Comparison of ENCODE assay signal across 6 mouse cellular contexts in the genomic region with DNA sequence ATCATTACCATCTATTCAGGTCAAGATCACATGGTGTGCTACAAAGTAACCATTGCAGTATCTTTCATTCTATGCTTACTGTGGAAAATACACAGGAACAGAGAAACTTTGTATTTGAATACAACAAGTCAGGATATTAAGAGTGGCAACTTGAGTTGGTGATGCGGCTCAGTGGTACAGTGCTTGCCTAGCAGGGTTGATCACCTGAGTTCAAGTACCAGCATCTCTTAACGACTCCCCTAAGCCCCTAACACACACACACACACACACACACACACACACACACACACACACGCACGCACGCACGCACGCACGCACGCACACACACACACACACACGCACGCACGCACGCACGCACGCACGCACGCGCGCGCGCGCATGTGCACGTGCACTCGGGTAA.
A peak's percentile ranks its signal among the peaks of the same experiment; 100 is the strongest.
DNase-seq lines count a peak whose midpoint lies in the region; TF ChIP-seq lines count a peak whose summit lies in the region.
"Not testable (repeated sequence)": the region's sequence is repeated elsewhere in the genome, so short reads cannot be mapped to it uniquely, and the experiment has no call there.

No protein-coding gene starts in this region.

- not testable (repeated sequence) for H3K27ac ChIP-seq in cerebellum, adult 2 months (ENCODE audit: insufficient read depth, low read length); left cerebral cortex, adult 2 months
- H3K27ac ChIP-seq in gastrocnemius, adult 2 months, result peak overlapping the region; percentile 77

- H3K27me3 ChIP-seq in cerebellum, adult 2 months (ENCODE audit: control insufficient read depth, insufficient read depth, low read length), result not testable (repeated sequence)

- intact Hi-C loops in gastrocnemius, adult 2 months (cut with DNase I), result not testable (repeated sequence)
- intact Hi-C loops in left cerebral cortex, adult 2 months (cut with DNase I), result loop anchor here (5.0 kb wide), 1 partner anchor 69 kb away; a partner anchor contains a TSS

- not testable (repeated sequence) for TF ChIP-seq CTCF in cerebellum, adult 2 months (IDR thresholded peaks at IDR 0.05; ENCODE audit: borderline replicate concordance, insufficient read depth, low read depth, low read length); gastrocnemius, adult 2 months (IDR thresholded peaks at IDR 0.05); left cerebral cortex, adult 2 months (IDR thresholded peaks at IDR 0.05)

- 83% methylated on average over 24 of the region's 24 CpGs for WGBS in cerebellum, adult 2 months

- not testable (repeated sequence) for H3K4me1 ChIP-seq in cerebellum, adult 2 months (ENCODE audit: control insufficient read depth, insufficient read depth, low read length)

- TF ChIP-seq POLR2A in cerebellum, adult 2 months (IDR thresholded peaks at IDR 0.05; ENCODE audit: borderline replicate concordance, insufficient read depth, low read length), result not testable (repeated sequence)

- H3K4me3 ChIP-seq in cerebellum, adult 2 months (replicated peaks; ENCODE audit: insufficient read depth, low read depth, low read length), result not testable (repeated sequence)
- peak overlapping the region; percentile 64 for H3K4me3 ChIP-seq in gastrocnemius, adult 2 months
- peak overlapping the region; percentile 23; the same call in 1 of the 2 replicates for H3K4me3 ChIP-seq in left cerebral cortex, adult 2 months

- DNase-seq in adrenal gland, adult (ENCODE audit: inconsistent age in 2 of 2, low spot score in 1 of 2), result peak; percentile 12 to 68
- peak; percentile 31 to 37 for DNase-seq in cerebellum, adult 2 months
- peak; percentile 38 to 50 for DNase-seq in cerebellum, postnatal 10 days
- not testable (repeated sequence) for DNase-seq in gastrocnemius, adult 2 months; left cerebral cortex, adult 2 months (ENCODE audit: extremely low spot score in 1 of 2, low spot score in 2 of 2)
- DNase-seq in kidney, adult 9 months, result peak; percentile 7
